Mouse (Mus musculus) cerebellum, postnatal 10 days (tissue): ENCODE data around the gene Gpatch2.

ENCODE experiments used
- DNase-seq, 2 experiments: peaks; one replicate each; pipeline ENCODE4 v3.0.0; 2021; ENCODE audit warnings: mixed read lengths in 2 of 2

The Gpatch2 gene

GRCm38 (mm10) chr1:187215181-187216116, at the start of gene Gpatch2, which contains the start of gene Spata17:
TSS of gene Gpatch2 (plus strand) at chr1:187215508.
TSS of gene Spata17 (minus strand) at chr1:187215465.
- DNase-seq = peak; percentile 87 to 89

GRCm38 (mm10) chr1:187169646-187170045, 45.7 kb upstream of the Gpatch2 start:
- DNase-seq = no peak

DNA sequence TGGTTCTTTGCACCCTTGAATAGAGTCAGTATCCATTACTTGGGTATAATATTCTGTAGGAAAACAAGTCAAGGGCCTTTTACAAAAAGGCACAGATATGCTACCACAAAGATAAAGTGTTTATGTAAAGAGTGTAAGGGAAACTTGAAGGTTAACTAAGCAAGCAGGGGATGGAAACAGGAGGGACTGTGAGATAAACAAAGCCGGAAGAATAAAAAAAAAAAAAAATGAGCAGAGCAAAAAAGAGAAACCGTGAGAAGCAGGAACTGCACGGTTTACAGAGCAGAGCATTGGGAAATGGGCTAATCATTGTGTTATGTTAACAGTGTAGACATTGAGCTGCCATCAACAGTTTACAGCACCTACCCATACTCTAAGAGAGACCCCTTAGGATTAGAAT, 44.9 kb upstream of the Gpatch2 start:
- no peak for DNase-seq

DNA sequence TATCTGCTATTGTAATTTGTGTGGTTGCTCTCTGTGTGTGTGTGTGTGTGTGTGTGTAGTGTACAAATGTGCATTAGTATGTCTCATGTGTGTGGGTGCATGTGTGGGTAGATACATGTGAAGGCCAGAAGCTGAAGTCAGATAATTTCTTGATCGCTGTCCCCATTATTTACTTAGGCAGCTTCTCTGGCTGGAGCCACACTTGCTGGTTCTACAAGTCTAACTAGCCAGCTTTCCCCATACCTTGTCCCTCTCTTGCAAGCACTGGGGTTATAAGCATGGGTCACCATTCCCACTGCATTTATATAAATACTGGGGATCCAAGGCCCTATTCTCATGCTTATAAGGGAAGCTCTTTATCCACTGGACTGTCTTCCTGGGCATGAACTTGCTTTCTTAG, 39.3 kb upstream of the Gpatch2 start:
- no peak for DNase-seq

- no peak for DNase-seq
These were observed 36.8 kb upstream of the Gpatch2 start for GRCm38 (mm10) chr1:187178546-187178945.

DNA sequence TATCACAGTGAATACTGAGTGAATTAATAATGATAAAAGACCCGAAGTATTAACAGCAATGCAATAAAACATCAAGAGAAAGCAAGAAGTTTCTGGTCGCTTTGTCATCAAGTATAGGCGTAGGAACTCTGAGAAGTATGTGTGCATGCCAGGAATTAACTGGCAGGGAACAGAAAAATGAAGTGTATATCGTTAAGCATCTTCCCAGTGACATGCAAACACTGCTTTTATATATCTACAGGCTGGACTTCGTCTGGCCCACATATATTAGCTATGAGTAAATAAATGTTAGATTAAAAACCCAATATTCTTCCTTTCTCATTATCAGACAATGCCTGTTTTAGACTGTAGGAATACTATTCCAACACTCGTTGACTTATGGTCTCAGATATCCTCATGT, 9.8 kb upstream of the Gpatch2 start:
- no peak for DNase-seq

DNA sequence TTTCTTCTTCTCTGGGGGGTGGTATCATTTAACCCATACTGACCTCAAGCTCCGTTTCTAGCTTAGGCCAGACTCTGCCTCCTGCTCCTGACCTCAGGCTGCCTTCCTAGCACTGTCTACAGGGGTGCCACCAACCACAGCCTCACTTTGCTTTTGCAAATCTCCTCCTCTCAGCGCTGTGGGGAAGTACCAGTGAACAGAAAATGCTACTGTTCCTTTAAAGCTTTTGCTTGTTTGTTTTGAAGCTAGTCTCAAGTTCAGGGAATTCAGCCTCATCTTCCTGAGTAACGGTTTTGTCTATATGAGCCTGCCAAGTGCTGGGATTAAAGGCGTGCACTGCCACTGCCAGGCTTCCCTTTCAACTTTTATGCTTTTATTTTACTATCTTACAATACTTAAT, 5.8 kb upstream of the Gpatch2 start:
- DNase-seq = no peak

DNA sequence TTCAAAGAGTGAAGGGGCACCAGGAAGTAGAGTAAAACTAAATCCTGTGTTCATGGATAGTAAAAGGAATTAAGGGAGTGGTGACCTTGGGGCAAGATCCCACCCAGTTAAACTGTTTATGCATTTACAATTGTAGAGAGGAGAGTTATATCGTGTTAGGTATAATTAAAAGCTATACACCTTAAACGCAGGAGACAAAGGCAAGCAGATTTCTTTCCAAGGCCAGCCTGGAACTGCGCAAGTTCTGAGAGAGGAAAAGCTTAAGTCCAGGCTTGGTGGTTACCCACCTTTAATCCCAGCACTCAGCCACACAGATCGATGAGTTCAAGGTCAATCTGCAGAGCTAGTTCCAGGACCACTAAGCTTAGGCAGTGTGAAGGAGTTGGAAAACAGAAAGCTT, 4.6 kb upstream of the Gpatch2 start:
- DNase-seq = no peak

DNA sequence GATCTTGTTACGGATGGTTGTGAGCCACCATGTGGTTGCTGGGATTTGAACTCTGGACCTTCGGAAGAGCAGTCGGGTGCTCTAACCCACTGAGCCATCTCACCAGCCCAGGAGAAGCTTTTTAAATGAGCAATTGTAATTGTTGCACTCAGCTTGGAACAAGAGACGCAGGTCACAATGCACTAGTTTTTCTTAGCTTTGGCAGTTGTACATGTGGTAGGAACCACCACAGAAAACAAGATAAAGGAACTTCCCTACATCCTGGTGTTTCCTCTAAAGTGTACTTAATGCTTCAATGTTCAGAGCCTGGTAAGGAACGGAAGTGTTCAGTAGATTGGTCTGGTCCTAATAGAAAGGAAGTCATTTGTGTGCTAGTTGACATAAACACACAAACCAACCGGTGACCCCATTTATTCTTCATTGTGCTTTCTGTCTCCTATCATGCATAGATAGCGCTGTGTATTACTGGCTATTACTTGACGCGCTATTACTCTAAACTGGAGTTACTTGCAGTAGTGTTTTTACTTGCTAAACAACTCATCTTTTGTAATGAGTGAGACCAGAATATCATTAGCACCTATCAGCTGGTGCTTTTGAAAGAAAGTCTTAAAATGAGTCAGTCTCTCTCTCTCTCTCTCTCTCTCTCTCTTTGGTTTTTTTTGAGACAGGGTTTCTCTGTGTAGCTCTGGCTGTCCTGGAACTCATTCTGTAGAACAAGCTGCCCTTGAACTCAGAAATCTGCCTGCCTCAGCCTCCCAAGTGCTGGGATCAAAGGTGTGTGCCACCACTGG, 1.5 kb downstream of the Gpatch2 start:
- DNase-seq = no peak

DNA sequence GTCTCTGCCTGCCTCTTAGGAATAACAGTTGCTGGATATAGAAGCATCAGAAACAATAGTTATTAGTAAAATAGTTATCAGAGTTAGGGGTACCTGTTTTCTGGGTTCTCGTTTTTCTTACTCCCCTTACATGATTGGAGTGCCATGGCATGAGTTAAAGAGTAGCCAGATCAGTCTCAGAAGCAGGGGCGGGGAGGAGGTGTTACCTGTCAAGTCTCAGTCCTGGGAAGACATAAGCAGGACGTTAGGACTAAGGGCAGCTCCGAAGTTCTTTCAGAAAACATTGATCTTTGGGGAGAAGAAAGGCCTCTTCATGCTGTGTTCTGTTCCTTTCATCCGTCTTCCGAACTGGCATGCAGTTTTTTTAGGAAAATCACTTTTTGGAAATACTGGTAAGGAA, 5.4 kb downstream of the Gpatch2 start:
- DNase-seq = no peak

GRCm38 (mm10) chr1:187226328-187227025, 11.2 kb downstream of the Gpatch2 start:
- DNase-seq = no peak

DNA sequence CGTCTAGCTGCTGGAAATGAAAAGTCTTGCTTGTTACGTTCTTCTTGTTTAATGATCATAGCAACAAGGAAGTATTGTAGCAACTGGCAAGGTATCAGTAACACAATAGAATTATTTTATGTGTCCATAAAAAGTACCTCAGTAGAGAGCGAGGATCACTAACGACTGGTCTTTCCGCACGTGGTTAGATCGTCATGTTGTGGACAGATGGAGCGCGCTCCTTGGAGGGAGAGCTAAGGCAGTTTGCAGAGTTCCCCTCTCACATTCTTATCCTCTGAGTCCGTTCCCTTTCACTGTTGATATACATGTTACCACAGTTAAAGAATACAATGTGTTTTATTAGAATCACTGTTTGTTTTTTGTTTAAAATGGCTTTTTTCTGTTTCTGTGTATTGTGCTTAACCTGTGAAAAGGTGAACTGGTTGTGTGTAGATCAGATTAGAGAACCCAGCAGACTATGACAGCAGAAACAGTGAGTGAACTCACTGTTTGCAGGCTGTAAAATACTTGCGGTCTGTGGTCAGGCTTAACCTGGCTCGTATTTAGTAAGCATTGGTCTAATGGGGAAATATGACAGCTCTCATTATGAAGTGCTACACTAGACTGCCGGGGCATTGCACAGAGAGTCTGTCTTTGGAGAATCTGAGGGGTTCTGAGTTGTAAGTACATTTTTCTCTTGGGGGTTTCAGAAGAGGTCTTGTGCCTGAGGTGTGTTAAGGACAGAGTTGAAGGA, 13.3 kb downstream of the Gpatch2 start:
- no peak for DNase-seq

- no peak for DNase-seq
These were observed 14.9 kb downstream of the Gpatch2 start for GRCm38 (mm10) chr1:187230255-187230654.

DNA sequence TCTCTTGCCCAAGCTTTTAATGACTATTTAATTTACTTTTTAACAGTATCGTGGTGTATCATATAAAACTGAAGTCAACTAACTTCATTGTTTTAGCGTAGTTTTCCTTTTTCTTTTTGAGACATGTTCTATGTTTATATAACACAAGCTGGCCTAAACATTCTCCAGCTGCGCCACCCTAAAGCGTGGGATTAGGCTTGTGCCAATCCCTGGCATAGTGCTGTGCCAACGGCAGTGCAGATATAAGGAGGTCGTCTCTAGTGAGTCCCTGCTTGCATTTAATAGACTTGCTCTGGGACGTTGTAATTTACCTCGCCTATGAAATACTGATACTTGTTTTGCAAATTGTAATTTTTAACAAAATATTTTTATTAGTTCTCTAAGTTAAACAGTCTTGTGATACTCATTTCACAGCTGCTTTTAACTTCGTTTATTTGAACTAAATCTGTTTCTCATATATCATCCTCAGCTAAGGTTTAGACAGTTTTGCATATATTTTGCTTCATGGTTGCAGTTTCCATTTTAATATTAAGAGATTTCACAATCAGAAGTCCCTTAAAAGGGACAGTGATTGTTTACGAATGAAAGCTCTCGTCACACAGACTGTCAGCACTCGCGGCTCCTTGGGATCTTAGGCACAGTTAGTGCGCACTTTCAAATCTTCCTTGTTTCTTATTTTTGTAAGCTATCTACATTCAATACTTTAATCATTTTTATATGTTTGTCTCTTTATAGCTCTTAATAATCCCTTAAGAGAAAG, 17.1 kb downstream of the Gpatch2 start:
- peak; percentile 33 to 54 for DNase-seq

DNA sequence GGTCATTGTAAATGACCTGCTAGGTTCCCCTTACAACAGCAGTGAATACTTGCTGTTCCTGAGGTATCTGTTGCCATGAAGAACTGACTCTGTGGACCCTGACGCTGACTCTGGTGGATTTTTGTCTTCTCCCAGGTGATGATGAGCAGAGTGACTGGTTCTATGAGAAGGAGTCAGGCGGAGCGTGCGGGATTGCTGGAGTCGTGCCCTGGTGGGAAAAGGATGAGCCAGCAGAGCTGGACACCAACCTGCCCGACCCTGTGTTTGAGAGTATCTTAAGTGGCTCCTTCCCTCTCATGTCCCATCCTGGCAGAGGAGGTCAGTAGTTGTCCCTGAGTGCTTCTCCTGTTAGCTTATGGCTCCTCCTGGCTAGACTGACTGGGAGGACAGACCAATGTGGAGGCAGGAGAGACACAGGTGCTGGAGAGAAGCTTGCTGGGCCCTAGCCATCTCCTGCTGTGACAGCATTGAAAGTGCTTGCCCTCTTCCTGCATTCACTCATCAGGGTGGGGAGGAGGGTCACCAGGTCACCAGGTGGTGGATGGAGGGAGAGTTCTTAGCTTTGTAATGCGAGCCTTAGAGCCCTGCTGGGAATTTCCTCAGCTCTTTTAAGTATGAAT, 17.8 kb downstream of the Gpatch2 start:
- DNase-seq = peak; percentile 77 to 81

GRCm38 (mm10) chr1:187235161-187235560, 19.9 kb downstream of the Gpatch2 start:
- no peak for DNase-seq

DNA sequence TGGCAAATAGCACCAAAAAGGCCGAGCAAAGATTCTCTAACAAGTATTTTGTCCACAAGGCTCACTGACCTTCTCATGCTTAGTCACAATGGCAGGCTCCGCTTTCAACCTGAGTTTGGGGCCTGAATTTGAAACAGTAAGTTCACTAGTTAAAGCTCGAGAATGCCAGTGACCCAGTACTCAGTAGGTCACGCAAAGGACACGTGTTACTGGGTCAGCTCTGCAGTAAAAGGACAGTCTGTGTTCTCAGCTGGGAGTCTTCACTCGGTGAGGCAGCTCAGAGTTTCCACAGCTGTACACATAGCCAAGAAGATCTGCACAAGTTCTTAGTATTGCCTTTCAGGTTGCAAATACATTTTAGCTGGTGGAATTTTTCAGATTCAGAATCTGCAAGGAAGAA, 21.0 kb downstream of the Gpatch2 start:
- no peak for DNase-seq

DNA sequence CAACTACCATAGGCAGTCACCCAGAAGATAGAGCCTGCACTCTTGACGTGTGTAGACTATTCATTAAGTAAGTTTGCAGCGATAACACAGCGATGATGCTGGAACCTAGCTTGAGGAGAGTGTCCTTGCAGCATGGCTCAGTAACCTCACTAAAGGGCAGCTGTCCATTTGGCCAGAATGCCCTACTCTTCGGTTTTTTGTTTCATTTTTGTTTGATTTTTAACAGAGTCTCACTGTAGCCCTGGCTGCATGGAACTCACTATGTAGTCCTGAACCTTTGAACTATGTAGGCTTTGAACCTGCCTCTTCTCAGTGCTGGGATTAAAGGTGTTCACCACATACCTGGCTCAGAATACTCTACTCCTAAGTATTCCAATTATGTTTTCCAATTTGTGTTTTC, 22.8 kb downstream of the Gpatch2 start:
- no peak for DNase-seq

DNA sequence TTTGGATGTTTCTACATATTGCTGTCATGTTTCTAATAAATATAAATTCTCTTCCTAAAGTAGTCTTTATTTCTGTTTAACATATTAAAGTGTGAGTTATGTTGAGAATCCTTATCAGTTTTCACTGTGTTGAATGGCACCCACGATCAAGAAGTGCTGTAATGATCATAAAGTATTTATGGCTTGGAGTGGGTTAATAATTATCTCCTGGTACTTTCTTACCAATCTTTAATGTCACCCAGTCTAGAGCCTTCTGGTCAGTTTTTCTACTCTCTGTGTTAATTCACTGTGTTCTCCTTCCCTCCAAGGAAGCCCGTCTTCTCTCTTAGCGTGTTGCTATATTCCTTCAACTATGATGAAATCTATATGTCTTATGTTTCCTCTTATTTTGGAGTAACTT, 25.0 kb downstream of the Gpatch2 start:
- DNase-seq = no peak

GRCm38 (mm10) chr1:187241329-187241728, 26.0 kb downstream of the Gpatch2 start:
- no peak for DNase-seq

GRCm38 (mm10) chr1:187244734-187245133, 29.4 kb downstream of the Gpatch2 start:
- no peak for DNase-seq
